Mouse (Mus musculus) liver, postnatal 0 days (tissue): ENCODE measurements around the gene Tef. TPM values are rescaled to one million over a fixed set of nuclear protein-coding genes. Genes with fewer than 3 reads are reported as not detected.

ENCODE experiments used
- ATAC-seq: fragments of 200-750 bp; cut with Nextera tagmentation; 2 replicates; pipeline ENCODE4 v1.8.0; 2017; ENCODE audit warnings: mild to moderate bottlenecking, moderate library complexity
- DNase-seq: peaks from one replicate; pipeline ENCODE4 v3.0.0-alpha.2; 2016
- H3K27ac ChIP-seq: fragments of 300-500 bp; sonication (generic); 2 replicates; pipeline ENCODE4 v1.5.1; 2014; ENCODE audit warnings: antibody characterized with exemption, moderate library complexity, mild to moderate bottlenecking, low read depth
- H3K27me3 ChIP-seq: fragments of 300-500 bp; sonication (generic); 2 replicates; pipeline ENCODE4 v1.6.1; 2014; ENCODE audit warnings: low read length, control low read depth, mixed read lengths; ENCODE audit not compliant: insufficient read depth
- H3K36me3 ChIP-seq: fragments of 300-500 bp; sonication (generic); replicated peaks from 2 replicates; pipeline ENCODE4 v1.6.1; 2014; ENCODE audit warnings: mild to moderate bottlenecking, control low read depth, low read length, moderate library complexity, mixed read lengths; ENCODE audit not compliant: insufficient read depth
- H3K4me1 ChIP-seq: fragments of 300-500 bp; sonication (generic); 2 replicates; pipeline ENCODE4 v1.6.1; 2014; ENCODE audit warnings: antibody characterized with exemption, mild to moderate bottlenecking, control low read depth; ENCODE audit not compliant: insufficient read depth
- H3K4me2 ChIP-seq: fragments of 300-500 bp; sonication (generic); 2 replicates; pipeline ENCODE4 v1.6.1; 2014; ENCODE audit warnings: low read depth, mild to moderate bottlenecking, low read length, moderate library complexity, mixed read lengths
- H3K4me3 ChIP-seq: fragments of 300-500 bp; sonication (generic); 2 replicates; pipeline ENCODE4 v1.5.1; 2014; ENCODE audit warnings: low read depth, low read length
- H3K9ac ChIP-seq: fragments of 300-500 bp; sonication (generic); replicated peaks from 2 replicates; pipeline ENCODE4 v1.6.1; 2014; ENCODE audit warnings: mild to moderate bottlenecking, moderate library complexity
- H3K9me3 ChIP-seq: fragments of 300-500 bp; sonication (generic); 2 replicates; pipeline ENCODE4 v1.6.1; 2016; ENCODE audit warnings: mild to moderate bottlenecking, control low read depth, low read length, mixed read lengths
- CTCF ChIP-seq: sonication (generic); IDR thresholded peaks from 2 replicates; pipeline ENCODE4 v1.5.1; 2016; ENCODE audit warnings: antibody characterized with exemption, low read depth
- EP300 ChIP-seq: IDR thresholded peaks from 2 replicates; pipeline ENCODE4 v1.6.1; 2016; ENCODE audit warnings: antibody characterized with exemption, low read depth, mild to moderate bottlenecking
- WGBS: fragments of 180-500 bp; shearing (Covaris S2); extraction: QIAGEN DNeasy Blood & Tissue Kit; methylation state at CpG from one replicate; pipeline ENCODE4 v1.1.7; 2014; ENCODE audit not compliant: insufficient replicate concordance; 5-methylcytosine and 5-hydroxymethylcytosine counted together
- polyA plus RNA-seq: library from polyadenylated mRNA; unstranded; fragments of >200 nt; fragmentation: Nextera tagmentation; extraction: Ambion mirVana; gene quantifications from 2 replicates; pipeline ENCODE4 v1.2.1, GENCODE M21; 2015

Gene Tef
- polyA plus RNA-seq, 1 experiment from 2014 or later = 14.0 TPM

GRCm38 (mm10) chr15:81812696-81813631 lies 10.7 kb downstream of the Tef start:
- H3K9me3 ChIP-seq = no peaks in the 10 kb centered on the region
- peak overlapping the region; percentile 92 for H3K27ac ChIP-seq
- peak overlapping the region; percentile 67; the same call in 1 of the 2 replicates for H3K9ac ChIP-seq
- peaks cover 26% of the 10 kb centered on the region for H3K4me1 ChIP-seq
- DNase-seq = no peak
- peaks cover 21% of the 10 kb centered on the region for H3K36me3 ChIP-seq
- peak overlapping the region; percentile 58; the same call in 1 of the 2 replicates for H3K4me3 ChIP-seq
- H3K27me3 ChIP-seq = no peaks in the 10 kb centered on the region
- WGBS = 37% methylated on average over 7 of the region's 7 CpGs
- peak overlapping the region; percentile 83 for H3K4me2 ChIP-seq
- TF ChIP-seq CTCF = no peak
- TF ChIP-seq EP300 = no peak
- no peak for ATAC-seq

- Histone ChIP-seq H3K4me3 (no peak overlapping the region), H3K4me1 (peaks cover 26% of the 10 kb centered on the region), H3K9ac (no peak overlapping the region), H3K27ac (no peak overlapping the region), H3K27me3 (no peaks in the 10 kb centered on the region), H3K36me3 (peaks cover 21% of the 10 kb centered on the region), H3K9me3 (no peaks in the 10 kb centered on the region), H3K4me2 (no peak overlapping the region)
- TF ChIP-seq CTCF (no peak), EP300 (no peak)
- DNase-seq = no peak
- 59% methylated on average over 5 of the region's 5 CpGs for WGBS
- ATAC-seq = no peak
These were observed 11.9 kb downstream of the Tef start for GRCm38 (mm10) chr15:81813986-81814705.

- H3K27me3 ChIP-seq = no peaks in the 10 kb centered on the region
- peaks cover 20% of the 10 kb centered on the region for H3K4me1 ChIP-seq
- no peak overlapping the region for H3K27ac ChIP-seq
- H3K9me3 ChIP-seq = no peaks in the 10 kb centered on the region
- WGBS = 71% methylated on average over 12 of the region's 12 CpGs
- no peak overlapping the region for H3K4me3 ChIP-seq
- peaks cover 21% of the 10 kb centered on the region for H3K36me3 ChIP-seq
- no peak overlapping the region for H3K4me2 ChIP-seq
- no peak for ATAC-seq
- DNase-seq = no peak
- TF ChIP-seq CTCF (no peak), EP300 (no peak)
- no peak overlapping the region for H3K9ac ChIP-seq
These were observed 12.6 kb downstream of the Tef start for GRCm38 (mm10) chr15:81814716-81815370.

GRCm38 (mm10) chr15:81818404-81818803 lies 16.2 kb downstream of the Tef start:
- 69% methylated on average over 3 of the region's 3 CpGs for WGBS
- Histone ChIP-seq H3K36me3 (peaks cover 27% of the 10 kb centered on the region), H3K27me3 (no peaks in the 10 kb centered on the region), H3K4me1 (peaks cover under 1% of the 10 kb centered on the region), H3K4me2 (no peak overlapping the region), H3K27ac (no peak overlapping the region), H3K4me3 (no peak overlapping the region), H3K9me3 (no peaks in the 10 kb centered on the region), H3K9ac (no peak overlapping the region)
- no peak for ATAC-seq
- DNase-seq = no peak
- no peak for TF ChIP-seq EP300
- TF ChIP-seq CTCF = no peak

GRCm38 (mm10) chr15:81822631-81823030 lies 20.4 kb downstream of the Tef start:
- Histone ChIP-seq H3K9ac (no peak overlapping the region), H3K4me1 (no peaks in the 10 kb centered on the region; the same call in 1 of the 2 replicates), H3K4me3 (no peak overlapping the region), H3K4me2 (no peak overlapping the region), H3K36me3 (peaks cover 8% of the 10 kb centered on the region; the same call in 1 of the 2 replicates), H3K27me3 (no peaks in the 10 kb centered on the region), H3K9me3 (no peaks in the 10 kb centered on the region), H3K27ac (peak overlapping the region; percentile 17; the same call in 1 of the 2 replicates)
- ATAC-seq = peak; percentile 86
- TF ChIP-seq EP300 (no peak), CTCF (no peak)
- 61% methylated on average over 3 of the region's 3 CpGs for WGBS
- DNase-seq = no peak

GRCm38 (mm10) chr15:81824832-81825231 lies 22.6 kb downstream of the Tef start:
- no peak overlapping the region for H3K4me3 ChIP-seq
- TF ChIP-seq CTCF (no peak), EP300 (no peak)
- H3K27me3 ChIP-seq = no peaks in the 10 kb centered on the region
- WGBS = 76% methylated on average over 3 of the region's 3 CpGs
- peaks cover 4% of the 10 kb centered on the region; the same call in 1 of the 2 replicates for H3K4me1 ChIP-seq
- no peak overlapping the region for H3K9ac ChIP-seq
- no peak overlapping the region for H3K27ac ChIP-seq
- H3K9me3 ChIP-seq = no peaks in the 10 kb centered on the region
- 0 out of 2 replicates have a peak, but pooled peaks cover 7% of the 10 kb centered on the region for H3K36me3 ChIP-seq
- ATAC-seq (no peak), DNase-seq (no peak)
- no peak overlapping the region for H3K4me2 ChIP-seq
